Mouse (Mus musculus) neutrophil, adult 5-6 weeks (primary cell): ENCODE results near the gene Rab5c. TPM values are rescaled to one million over a fixed set of nuclear protein-coding genes. Genes with fewer than 3 reads are reported as not detected.

Experiments
- ATAC-seq: fragments of 151-379, 151-347 bp; 2 replicates; pipeline ENCODE4 v1.8.0; 2017; ENCODE audit warnings: mild to moderate bottlenecking, moderate TSS enrichment; ENCODE audit not compliant: insufficient number of reproducible peaks, poor library complexity, low FRiP score, severe bottlenecking; ENCODE audit errors: extremely low read depth
- total RNA-seq: library from RNA; stranded (forward); fragments of 200-1000 nt; gene quantifications from 2 replicates; pipeline ENCODE4 v1.2.3, GENCODE M21; 2017

The Rab5c gene
- total RNA-seq: 136 and 138 TPM in 2 replicates

DNA sequence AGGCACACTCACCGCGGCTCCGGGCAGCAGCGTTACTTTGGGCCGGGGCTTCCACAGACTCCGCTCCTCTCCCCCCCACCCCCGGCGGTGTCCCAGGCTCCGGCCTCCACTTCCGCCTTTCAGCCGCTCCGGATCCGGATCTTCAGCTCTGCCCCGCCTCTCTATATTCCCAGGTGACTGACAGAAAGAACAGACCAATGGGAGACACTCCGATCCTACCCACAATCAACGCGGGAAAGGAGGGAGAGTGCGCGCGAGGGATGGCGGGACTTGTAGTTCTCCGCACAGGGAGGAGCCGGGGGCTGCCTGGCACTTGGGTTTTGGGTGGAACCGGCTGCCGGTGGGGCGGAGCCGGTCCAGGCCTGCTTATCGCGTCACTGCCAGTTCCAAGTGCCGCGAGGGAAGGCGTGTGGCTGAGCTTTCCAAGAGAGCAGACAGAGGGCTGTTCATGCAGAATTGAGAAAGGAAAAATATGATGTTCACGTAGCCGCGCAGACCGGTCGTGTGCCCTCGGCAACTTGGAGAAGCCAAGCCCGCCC, at the start of gene Rab5c:
TSS of gene Rab5c (minus strand) at position 150 of the 539 bp plus-strand sequence.
- ATAC-seq: peak; percentile 98

DNA sequence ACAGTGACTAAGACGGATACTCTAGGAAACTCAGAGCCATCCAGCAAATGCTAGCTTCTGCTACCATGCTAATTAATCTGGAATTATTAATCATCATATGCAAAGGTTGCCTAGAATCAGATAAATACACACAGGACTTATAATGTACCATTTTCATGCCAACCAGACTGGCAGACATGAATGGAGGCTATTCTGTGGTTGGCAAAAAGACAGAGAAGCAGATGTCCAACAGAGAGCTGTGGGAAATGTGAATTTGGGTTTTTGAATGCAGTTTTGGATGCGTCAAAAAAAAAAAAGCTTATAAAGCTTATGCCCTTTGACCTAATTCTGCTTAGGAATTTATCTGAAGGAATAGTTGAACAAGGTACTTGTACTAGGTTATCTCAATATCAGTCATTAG, 47.8 kb upstream of the Rab5c start:
- no peak for ATAC-seq

GRCm38 (mm10) chr11:100784286-100784685, 46.3 kb upstream of the Rab5c start:
- ATAC-seq: no peak

- ATAC-seq: no peak
These were observed 44.6 kb upstream of the Rab5c start for GRCm38 (mm10) chr11:100782568-100782967.

DNA sequence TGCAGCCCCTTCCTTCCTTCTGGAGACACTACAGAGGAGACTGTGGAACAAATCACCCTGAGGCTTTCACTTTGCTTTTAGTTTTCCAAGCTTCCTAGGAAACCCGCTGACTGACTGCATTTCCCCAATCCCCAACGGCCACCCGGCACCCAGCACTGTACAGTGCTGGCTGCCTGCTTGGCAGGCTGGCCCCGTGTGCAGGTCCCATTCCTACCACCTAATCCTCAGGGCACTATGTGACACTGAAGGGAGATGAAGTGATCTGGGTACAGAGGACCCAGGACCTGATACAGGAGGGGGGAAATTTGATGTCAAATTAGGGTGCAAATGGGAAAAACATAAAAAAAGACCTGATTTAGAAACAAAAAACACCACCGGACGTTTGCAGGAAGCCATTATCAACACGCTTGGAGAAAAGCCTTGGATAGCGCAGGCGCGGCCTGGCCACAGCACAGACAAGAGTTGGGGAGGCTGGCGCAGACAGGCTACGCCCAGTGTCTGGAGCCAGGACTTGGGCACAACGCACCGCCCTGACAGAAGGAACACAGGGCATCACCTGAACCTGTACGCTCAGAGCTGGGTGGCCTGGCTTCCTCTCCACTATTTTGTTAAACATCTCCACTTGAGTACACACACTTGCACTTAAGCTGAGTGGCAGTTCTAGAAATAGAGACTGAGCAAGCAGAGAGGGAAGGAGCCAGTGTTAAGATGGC, 43.9 kb upstream of the Rab5c start:
- ATAC-seq: no peak

GRCm38 (mm10) chr11:100780247-100780646, 42.2 kb upstream of the Rab5c start:
- ATAC-seq: no peak

DNA sequence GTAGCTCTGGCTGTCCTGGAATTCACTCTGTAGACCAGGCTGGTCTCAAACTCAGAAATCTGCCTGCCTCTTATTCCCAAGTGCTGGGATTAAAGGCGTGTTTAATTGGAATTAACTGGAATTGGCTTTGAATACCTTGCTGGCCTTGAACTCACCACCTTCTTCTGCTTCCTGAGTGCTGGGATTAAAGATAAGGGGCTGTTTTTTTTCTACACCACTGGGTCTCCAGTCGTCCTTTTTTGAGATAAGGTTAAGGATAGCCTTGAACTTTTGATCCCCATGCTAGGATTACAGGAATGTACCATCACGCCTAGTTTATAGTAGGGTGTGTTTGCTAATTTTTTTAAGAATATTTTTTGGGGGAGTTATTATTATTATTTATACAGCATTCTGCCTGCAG, 40.1 kb upstream of the Rab5c start:
- no peak for ATAC-seq

- ATAC-seq: peak; percentile 64; the same call in 1 of the 2 replicates
These were observed 37.9 kb upstream of the Rab5c start for GRCm38 (mm10) chr11:100775921-100776320.

DNA sequence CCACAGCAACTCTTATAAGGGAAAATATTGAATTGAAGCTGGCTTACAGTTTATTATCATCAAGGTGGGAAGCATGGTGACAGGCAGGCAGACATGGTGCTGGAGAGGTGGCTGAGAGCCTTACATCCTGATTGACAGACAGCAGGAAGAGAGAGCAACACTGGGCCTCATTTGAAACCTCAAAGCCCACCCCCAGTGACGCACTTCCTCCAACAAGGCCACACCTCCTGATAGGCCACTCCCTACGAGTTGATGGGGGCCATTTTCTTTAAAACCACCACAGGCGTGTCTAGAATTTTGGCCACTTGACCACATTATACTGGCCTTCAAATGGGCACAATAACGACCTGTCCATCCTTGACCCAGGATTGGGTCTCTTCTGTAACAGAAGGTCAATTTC, 36.2 kb upstream of the Rab5c start:
- ATAC-seq: no peak

GRCm38 (mm10) chr11:100770646-100771408, 32.8 kb upstream of the Rab5c start, which contains the start of gene Ghdc:
Gene Ghdc, minus strand, starts transcription at chr11:100770957.
- ATAC-seq: peak; percentile 63

GRCm38 (mm10) chr11:100769980-100770379, 32.0 kb upstream of the Rab5c start:
- ATAC-seq: no peak

- no peak for ATAC-seq
These were observed 29.9 kb upstream of the Rab5c start for GRCm38 (mm10) chr11:100767871-100768270.

- ATAC-seq: no peak
These were observed 28.7 kb upstream of the Rab5c start for GRCm38 (mm10) chr11:100766726-100767125.

- ATAC-seq: no peak
These were observed 24.8 kb upstream of the Rab5c start, which contains the start of gene Hcrt for GRCm38 (mm10) chr11:100762831-100763230. Gene Hcrt, minus strand, starts transcription at chr11:100762931.

- peak; percentile 44 for ATAC-seq
These were observed 23.6 kb upstream of the Rab5c start for GRCm38 (mm10) chr11:100761547-100762045.

- ATAC-seq: peak; percentile 75
These were observed 21.7 kb upstream of the Rab5c start, which contains the start of gene Kcnh4 for GRCm38 (mm10) chr11:100759611-100760233. Gene Kcnh4, minus strand, starts transcription at chr11:100759942.

- no peak for ATAC-seq
These were observed 20.9 kb upstream of the Rab5c start for GRCm38 (mm10) chr11:100758707-100759610.

- no peak for ATAC-seq
These were observed 19.6 kb upstream of the Rab5c start for GRCm38 (mm10) chr11:100757566-100757965.
